Mouse (Mus musculus) spleen, postnatal 10 days (tissue): ENCODE results near the gene Utf1.

Source experiments
- DNase-seq, 2 experiments: peaks; one replicate each; pipeline ENCODE4 v3.0.0; 2021 to 2022; ENCODE audit warnings: low spot score in 2 of 2

Gene Utf1

GRCm38 (mm10) chr7:139943674-139944281 lies at the start of gene Utf1:
Gene Utf1 (plus strand): TSS chr7:139943789.
- peak in 1 of 2 experiments; percentile 22 for DNase-seq

GRCm38 (mm10) chr7:139894655-139895557 lies 48.7 kb upstream of the Utf1 start, which contains the start of gene Kndc1:
Gene Kndc1 (plus strand): TSS chr7:139894696.
- DNase-seq, result no peak

GRCm38 (mm10) chr7:139896271-139896670 lies 47.3 kb upstream of the Utf1 start:
- DNase-seq, result no peak

DNA sequence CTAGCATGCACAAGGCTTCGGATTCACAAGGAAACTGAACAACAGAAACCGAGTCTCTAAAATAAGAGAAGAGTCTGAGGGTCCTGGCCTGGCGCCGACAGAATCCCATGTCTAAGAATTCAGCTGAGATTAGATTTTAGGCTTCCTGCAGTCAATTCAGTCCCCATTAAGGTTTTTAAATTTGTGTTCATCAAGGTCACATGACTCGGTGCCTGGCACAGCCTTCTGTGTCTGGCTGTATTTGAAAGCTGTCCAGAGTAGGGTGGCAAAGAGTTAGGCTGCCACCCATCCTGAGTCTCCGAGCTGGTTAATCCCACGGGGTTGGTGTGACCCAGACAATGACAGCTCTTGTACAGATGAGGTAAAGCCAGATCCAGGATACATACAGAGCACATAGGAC lies 46.8 kb upstream of the Utf1 start:
- no peak for DNase-seq

DNA sequence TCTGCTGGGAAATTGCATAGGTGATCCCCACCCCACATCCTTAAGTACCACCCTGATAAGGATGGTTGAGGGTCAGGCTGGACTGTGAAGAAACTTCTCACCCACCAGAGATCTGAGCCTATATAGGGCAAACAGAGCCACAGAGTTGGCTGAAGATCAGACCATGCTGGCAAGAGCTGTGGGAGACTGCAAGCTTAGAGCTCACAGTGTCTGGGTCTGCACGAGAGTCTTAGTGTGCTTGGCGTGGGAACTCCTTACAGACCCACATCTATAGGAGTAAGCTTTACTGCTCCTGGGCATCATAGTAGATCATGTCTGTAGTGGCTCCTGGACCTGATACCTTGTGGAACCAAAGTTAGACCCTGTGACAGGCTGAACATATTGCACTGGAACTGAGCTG lies 45.0 kb upstream of the Utf1 start:
- no peak for DNase-seq

DNA sequence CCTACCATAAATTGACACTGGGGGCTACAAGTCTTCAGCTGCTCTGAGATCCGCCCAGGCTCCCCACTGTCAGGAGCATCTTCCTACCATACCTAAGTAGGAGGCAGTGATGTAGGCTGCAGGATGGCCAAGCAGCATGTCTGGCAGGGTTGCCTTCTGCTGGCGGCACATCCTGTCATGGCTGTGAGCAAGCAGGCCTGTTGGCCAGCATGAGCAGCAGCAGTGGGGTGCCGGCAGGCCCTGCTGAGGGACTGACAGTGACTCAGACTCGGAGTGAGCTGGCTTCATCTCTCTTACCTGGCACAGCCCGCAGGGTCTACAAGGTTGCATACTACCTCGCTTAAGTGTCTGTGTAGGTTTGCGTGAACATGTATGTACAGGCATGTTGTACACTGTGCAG lies 44.1 kb upstream of the Utf1 start:
- DNase-seq, result no peak

GRCm38 (mm10) chr7:139900456-139900855 lies 43.1 kb upstream of the Utf1 start:
- no peak for DNase-seq

GRCm38 (mm10) chr7:139900896-139901295 lies 42.7 kb upstream of the Utf1 start:
- no peak for DNase-seq

- DNase-seq, result no peak
Measured at GRCm38 (mm10) chr7:139901981-139902380, 41.6 kb upstream of the Utf1 start.

DNA sequence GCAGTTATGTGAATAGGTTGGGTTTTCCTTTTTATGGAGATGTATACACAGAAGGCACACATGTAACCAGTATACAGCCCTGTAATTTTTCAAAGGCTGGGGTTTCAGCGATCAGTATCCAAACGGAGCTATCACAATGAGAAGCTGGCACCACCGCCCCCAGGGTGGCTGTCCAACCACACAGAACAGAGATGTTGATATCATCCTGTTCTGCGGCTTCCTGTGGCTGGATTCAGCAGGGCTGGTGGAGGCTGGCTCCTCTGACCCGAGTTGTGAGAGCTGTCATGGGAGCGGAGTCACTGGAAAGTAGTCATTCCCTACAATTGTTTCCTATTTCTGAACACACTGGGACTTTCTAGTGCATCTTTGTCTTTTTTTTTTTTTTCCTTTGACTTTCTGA lies 38.3 kb upstream of the Utf1 start:
- no peak for DNase-seq

- no peak for DNase-seq
Measured at GRCm38 (mm10) chr7:139905661-139906060, 37.9 kb upstream of the Utf1 start.

GRCm38 (mm10) chr7:139908176-139908575 lies 35.4 kb upstream of the Utf1 start:
- DNase-seq, result no peak

DNA sequence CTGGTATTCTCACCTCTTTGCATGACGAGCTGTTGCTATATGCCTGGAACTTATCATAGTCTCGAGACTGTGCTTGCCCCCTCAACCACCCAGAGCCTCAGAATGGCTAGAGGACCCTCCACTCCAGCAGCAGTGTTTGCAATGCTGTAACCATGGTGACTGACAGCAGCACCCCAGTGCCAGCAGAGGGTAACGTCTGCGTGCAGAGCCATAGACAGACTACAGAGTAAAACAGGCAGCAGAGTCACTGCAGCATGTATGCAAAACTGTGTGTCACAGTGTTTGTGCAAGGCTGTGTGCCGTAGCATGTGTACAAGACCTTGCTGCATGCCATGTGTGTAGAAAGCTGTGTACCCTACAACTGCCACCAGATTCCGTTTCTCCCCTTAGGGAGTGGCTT lies 34.1 kb upstream of the Utf1 start:
- DNase-seq, result no peak

DNA sequence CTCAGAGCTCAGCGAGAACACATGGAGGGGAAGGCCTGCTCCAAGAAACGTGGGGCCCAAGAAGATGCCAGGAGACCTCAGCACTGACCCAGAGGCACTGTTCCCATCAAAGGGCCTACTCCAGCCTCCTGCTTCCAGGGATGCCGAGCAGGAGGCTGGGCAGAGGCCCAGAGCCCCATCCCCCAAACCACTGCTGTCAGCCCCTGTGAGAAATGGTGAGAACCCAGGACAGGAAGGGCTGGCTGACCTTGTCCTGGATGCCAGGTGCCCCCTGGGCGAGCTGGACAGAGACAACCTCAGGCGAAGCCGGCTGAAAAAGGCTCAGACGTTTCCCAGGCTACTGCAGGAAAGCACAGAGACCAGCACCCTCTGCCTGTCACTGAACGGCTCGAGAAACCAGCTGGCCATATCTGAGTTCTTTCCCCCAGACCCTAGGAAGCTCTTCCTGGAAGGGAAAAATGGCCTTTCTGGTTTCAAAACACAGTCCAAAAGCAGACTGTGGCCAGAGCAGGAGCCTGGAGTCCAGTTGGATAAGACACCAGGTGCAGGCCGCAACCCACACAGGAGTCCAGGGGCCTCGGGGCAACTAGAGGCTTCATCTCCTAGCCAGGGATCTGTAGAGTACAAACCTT lies 33.3 kb upstream of the Utf1 start:
- DNase-seq, result no peak

GRCm38 (mm10) chr7:139914141-139915047 lies 29.2 kb upstream of the Utf1 start:
- no peak for DNase-seq

- DNase-seq, result no peak
Measured at GRCm38 (mm10) chr7:139915646-139916257, 27.8 kb upstream of the Utf1 start.

DNA sequence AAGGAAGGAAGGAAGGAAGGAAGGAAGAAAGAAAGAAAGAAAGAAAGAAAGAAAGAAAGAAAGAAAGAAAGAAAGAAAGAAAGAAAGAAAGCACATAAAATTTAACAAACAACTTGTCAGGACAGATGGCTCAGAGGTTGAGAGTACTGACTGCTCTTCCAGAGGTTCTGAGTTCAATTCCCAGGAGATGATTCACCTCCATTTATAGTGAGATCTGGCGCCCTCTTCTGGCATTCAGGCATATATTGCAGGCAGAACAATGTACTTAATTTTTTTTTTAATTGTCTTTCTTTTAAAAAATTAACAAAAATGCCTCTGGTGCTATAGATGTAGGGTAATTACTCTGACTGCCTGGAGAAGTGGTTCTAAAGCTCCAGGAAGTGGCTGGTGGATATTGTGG lies 27.2 kb upstream of the Utf1 start:
- no peak for DNase-seq

DNA sequence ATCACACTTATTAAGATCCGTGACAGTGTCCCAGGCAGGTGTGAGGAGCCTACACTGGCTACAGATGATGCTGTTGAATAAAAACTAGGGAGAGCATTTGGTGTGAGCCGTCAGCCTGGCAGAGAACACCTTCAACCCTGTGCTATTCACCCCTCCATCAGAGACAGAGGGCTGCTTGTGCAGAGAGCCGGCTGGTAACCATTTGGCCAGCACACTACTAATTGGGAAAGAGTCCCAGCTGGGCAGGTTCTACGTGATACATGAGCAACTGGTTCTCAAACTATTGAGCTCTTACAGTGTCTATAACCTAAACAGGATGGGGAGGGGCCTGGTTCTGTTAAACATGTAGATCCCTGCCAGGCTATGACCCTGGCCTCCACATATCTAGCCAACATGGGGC lies 25.3 kb upstream of the Utf1 start:
- DNase-seq, result no peak

DNA sequence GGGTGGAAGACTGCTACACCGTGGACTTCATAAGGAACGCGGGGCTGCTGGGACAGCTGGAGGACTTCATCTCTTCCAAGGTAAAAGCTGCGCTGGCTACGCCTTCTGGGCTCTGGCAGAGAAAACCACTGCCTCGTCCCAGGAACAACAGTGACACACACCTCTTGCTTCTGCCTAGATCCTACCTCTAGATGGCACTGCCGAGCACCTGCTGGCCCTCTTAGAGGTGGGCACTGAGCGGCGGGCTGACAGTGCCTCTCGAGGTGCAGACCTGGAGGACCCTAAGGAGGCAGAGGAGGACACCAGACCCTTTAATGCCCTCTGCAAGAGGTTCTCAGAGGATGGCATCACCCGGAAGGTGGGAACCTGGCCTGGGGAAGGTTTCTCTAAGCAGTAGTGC lies 12.9 kb upstream of the Utf1 start:
- DNase-seq, result peak; percentile 22 to 53

DNA sequence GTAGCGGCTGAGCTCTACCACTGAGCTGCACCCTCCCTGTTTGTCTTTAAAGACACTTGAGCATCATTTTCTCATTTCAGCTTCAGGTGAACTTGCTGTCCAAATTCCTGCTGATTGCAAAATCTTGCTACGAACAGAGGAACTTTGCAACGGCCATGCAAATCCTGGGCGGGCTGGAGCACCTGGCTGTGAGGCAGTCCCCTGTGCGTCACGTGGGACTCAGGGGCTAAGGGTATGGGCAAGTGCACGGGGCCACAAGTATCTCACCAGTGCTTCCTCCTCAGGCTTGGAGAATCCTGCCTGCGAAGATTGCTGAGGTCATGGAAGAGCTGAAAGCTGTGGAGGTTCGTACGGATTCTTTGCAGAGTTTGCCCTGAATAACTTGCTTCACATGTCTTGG lies 6.9 kb upstream of the Utf1 start:
- DNase-seq, result no peak

- no peak for DNase-seq
Measured at GRCm38 (mm10) chr7:139937138-139937537, 6.5 kb upstream of the Utf1 start.
